Mouse (Mus musculus) activated CD4-positive, CD25-positive, alpha-beta regulatory T cell, adult 9 weeks (primary cell): ENCODE results near the gene Fthl17a. TPM values are rescaled to one million over a fixed set of nuclear protein-coding genes. Genes with fewer than 3 reads are reported as not detected.

Source experiments
- polyA plus RNA-seq: library from polyadenylated mRNA; unstranded; fragments of 100-300 nt; shearing (Covaris generic); gene quantifications from one replicate; pipeline ENCODE4 v1.2.1, GENCODE M21; 2017

The Fthl17a gene
- polyA plus RNA-seq = not detected

GRCm38 (mm10) chrX:85249379-85249778 lies at the start of gene Fthl17a:
Gene Fthl17a, plus strand, starts transcription at chrX:85249679.

